Mouse (Mus musculus): Measurements from ENCODE around the gene Crtap.

DNA sequence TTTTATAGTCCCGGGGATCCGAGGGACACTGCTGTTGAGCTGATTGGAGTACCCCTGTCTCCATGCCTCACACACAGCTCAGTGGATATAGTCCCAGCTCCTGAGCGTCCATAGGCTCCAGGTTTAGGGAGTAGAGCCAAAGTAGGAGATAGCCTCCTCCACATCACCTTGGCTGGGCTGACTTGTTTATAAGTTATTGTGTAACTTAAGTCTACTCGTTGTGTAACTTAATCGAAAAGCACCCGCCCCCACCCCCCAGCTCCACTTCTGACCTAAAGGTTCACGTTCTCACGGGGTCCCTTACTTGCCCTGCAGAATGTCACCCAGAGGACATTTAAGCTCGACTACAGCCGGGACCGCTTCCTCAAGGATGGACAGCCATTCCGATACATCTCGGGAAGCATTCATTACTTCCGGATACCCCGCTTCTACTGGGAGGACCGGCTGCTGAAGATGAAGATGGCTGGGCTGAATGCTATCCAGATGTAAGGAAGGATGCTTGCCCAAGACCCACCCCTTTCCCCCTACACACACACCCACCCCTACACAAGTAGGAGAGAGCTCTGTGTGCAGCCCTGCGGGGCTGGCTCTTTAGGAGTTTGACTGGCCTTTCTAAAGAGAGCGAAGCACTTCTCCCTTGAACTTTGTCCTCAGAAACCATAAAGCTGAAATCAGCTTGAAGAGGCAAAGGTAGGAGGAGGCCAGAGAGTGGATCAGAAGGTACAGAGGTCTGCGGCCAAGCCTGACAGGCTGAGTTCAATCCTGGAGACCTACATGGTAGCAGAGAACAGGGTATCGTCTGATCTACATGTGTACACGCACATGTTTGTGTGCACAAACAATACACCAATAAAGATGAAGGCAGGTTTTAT, 26.4 kb upstream of the Crtap start:
- no peak for TF ChIP-seq POLR2A (IDR thresholded peaks at IDR 0.05; ENCODE audit: extremely low read depth, insufficient read depth, low read length)
- no peak for TF ChIP-seq CTCF (IDR thresholded peaks at IDR 0.05; ENCODE audit: low read depth, low read length)
